Mouse (Mus musculus) bone marrow macrophage, adult 2 months (primary cell): ENCODE data around the gene Exoc6.

ENCODE experiments used
- CTCF ChIP-seq: IDR thresholded peaks from 2 replicates; pipeline ENCODE4 v1.5.1; 2012; ENCODE audit warnings: low read depth, mild to moderate bottlenecking, low read length, moderate library complexity
- POLR2A ChIP-seq: IDR thresholded peaks from 2 replicates; pipeline ENCODE4 v1.6.1; 2012; ENCODE audit warnings: mild to moderate bottlenecking, low read depth, low read length, borderline replicate concordance

DNA sequence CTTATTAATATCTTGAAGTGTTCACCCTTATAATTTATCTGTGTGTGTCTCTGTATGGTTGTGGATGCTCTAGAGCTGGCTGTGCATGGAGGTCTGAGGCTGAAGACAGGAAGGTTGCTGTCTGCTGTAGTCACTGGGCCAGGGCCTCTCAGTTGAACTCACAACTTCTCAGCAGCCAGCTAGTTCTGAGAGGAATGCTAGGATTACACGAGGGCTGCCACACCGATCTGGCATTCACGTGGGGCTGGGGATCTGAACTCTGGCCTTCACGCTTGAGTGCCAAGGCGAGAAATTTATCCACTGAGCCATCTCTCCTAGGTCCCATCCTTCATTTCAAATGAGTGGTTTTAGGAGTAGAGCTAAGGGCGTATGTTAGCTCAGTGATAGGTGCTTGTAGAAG, 30.2 kb downstream of the Exoc6 start:
- no peak for TF ChIP-seq CTCF
- TF ChIP-seq POLR2A: no peak
